Mouse (Mus musculus) cerebellum, adult 9-11 months (tissue): ENCODE data around the gene Pcdh15.

ENCODE experiments used
- DNase-seq: peaks from one replicate; pipeline ENCODE4 v3.0.0; 2022

The Pcdh15 gene

DNA sequence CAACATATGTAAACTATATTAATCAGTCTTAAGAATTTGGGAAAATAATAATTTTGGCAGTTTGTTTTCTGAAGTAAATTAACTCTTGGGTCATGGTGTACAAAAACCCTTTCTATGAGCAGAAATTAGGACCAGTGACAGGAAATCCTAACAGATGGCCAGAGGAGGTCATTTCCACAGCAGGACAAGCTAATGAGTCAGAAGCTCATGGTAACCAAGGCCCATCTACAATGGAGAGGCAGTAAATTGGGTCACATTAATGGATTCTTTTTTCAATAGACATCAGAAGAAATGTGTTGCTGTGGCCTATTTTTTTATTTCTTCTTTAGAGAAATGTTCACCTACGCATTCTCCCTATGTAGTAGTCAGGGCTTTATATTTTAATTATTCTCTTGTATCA, 923.9 kb downstream of the Pcdh15 start:
- DNase-seq = peak; percentile 72

DNA sequence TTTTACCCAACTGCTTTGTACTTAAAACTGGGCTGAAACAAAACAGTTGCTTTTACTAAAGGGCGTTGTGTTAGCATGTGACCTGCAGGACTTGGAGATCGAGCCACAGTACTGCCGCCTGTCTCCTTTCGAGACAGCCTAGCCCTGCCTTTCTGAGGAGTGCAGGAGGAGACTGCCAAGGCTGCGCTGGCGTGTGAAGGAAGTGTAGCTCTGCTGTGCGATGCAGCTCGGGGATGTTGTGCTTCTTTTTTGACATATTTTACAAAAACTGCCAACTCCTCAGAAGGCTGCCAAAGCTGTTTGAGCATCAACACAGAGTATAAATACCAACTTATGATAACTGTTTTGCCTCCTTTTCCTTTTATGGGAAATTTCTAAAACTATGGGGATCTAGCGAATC, 953.9 kb downstream of the Pcdh15 start:
- DNase-seq = no peak

DNA sequence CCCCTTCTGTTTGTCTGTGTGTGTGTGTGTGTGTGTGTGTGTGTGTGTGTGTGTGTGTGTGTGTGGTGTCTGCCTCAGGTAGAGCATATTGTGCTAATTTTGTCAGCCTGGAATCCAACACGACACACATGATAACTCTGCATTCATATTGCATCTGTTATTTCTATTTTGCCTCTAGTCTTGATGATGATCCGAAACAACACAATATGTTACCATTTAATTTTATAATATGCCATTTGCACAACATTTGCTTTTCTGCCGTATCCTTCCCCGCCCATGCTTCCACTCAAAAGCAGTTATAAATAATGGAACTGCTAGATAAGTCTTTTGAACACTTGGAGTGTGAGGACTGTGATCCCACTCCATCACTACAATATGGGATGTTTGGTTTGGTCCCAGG, 987.5 kb downstream of the Pcdh15 start:
- DNase-seq = no peak

DNA sequence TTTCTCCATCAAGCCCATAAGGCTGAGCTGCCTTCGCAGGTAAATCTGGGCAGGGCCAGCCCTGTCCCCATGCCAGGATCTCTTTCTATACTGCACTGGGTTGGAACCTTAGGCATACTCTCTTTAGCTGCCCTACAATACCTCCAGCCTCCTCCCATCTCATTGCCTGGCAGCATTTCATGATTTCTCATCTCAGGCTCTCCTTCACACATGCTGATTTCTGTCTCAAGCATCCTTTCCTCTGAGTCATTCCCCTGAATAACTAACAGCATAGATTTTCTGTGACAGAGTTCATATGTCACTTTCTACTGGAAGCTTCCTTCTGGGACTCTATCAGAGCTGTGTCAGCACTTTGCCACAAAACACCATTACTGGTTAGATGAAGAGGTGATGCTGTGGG, 999.2 kb downstream of the Pcdh15 start:
- no peak for DNase-seq

DNA sequence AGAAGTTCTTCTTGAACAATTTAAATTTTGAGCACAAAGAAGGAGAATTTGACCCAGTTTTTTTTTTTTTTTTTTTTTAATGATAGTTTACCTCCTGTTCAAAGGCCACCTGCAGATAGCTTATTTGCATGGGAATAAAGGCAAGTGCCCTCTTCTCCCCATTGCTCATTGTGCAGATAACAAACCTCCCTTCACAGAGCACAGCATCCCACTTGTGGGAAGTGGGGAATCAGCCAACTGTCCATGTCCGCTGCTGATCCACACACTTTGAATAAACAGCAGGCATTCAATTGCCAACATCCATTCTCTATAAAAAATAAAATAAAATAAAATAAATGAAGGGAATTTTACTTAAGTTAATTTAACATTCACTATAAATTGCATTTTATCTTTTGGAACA, 1015.0 kb downstream of the Pcdh15 start:
- DNase-seq = peak; percentile 4

DNA sequence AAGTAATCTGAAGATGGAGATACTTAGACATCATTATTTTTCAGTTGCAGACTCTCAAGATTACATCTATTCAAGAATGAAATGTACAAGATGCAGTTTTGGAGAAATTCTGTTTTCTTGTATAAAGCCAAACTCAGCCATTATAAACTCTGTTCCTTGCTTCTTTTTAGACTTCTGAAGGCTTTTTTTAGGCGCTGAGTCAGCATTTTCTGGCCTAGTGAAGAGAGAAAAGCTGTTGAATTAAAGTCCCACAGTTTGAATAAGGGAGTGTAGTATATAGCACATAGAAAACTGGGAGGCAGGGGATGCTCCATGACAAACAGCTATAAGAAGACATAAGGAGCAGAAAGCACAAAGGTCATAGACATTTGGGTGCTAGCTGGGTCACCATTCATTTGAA, 1017.7 kb downstream of the Pcdh15 start:
- no peak for DNase-seq

DNA sequence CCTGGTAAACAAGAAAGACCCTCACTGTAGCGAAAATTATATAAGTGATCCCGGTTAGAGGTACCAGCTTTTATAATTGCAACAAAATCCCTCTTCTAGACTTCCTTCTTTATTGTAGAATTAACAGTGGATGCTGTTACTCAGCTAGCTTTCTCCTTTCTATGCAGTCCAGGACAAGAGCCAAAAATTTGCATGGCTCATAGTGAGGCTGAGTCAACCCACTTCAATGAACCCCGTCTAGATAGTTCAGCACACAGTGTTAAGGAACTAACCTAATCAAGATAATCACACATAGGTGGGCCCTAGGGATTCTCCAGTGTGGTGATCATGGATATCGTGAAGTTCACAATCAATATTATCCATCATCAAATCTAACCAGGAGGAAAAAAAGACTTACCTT, 1024.3 kb downstream of the Pcdh15 start:
- no peak for DNase-seq

DNA sequence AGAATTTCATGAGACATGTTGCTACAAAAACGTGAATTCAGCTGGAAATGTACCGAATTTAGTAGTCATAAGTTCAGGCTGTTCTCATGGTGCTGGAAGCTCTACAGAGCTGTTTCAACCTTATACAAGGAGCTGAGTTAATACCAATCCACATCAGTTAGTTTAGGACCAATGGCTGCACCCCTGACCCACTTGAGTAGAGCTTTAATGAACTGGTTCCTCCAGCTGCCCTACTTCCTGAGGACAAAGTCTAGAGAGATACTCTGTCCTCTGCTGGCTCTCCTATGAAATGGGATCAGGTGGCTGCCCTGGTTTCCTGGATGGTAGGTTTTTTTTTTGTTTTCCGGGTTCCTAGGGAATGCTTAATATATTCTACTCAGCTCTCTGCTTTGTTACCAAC, 1030.0 kb downstream of the Pcdh15 start:
- DNase-seq = no peak

DNA sequence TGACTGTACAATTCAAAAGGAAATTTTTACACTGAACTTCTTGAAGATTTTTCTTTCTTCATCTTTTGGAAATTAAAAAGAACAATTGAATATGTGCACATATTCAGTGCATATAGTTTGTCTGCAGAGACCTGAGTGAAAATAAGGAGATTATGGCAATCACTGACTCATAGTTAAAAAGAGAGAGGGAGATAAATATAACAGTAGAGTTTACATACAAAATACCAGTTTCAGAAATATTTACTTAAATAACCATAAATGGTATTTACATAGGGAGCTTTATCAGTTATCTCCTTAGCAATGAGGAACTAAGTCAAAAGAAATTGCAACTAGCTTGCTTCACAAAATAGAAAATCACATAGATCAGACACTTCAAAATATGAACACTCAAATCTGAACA, 1030.5 kb downstream of the Pcdh15 start:
- DNase-seq = no peak

DNA sequence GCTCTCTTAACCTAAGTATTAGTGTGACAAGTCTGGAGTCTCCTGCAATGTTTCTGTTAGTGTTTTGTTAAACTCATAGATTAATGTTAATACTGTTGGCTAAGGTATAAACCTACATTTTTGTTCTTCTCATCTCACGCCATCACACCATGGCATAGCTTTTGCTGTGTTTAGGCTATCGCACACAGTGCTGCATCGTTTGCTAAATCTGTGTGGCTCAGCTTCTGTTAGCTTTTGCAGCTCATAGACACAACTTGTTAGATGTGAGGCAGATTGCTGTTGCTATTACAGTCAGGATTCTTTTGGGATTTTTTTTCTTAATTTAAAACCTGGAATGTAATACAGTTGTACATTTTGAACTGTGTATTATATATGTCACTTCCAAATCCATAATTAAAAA, 1031.7 kb downstream of the Pcdh15 start:
- DNase-seq = no peak

DNA sequence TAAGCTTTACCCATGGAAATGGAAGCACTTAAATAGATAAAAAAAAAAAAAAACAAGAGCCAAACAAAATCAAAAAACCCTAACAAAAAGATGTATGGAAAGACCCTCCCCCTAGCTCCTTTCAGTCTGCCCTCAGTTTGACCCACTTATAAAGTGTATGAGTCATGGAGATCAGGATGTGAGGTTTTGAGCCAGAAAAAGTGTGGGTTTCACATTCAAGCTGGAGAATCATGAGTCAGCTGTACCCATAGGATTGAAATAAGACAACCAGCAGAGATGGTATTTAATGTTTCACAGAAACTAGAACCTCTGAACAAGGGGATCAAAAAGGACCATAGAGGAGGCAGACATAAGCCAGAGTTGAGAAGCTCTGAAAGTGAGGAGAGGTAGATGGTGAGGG, 1048.8 kb downstream of the Pcdh15 start:
- DNase-seq = no peak

DNA sequence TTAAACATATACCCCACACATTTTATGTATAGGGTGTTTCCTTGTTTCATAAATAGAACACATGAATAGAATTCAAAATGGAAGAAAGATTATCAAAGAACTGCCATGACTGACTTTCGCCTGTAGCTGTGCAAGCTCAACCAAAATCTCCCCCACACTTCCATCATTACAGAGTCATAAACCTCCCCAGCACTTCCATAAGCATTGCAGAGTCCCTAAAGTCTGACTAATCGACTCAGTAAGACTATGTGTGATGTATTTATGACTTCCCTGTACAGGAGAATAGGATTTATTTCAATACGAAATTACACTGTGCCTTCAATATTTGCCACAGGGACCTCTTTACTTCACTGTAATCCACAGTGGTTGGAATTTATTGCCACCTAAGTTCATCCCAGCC, 1082.8 kb downstream of the Pcdh15 start:
- no peak for DNase-seq

DNA sequence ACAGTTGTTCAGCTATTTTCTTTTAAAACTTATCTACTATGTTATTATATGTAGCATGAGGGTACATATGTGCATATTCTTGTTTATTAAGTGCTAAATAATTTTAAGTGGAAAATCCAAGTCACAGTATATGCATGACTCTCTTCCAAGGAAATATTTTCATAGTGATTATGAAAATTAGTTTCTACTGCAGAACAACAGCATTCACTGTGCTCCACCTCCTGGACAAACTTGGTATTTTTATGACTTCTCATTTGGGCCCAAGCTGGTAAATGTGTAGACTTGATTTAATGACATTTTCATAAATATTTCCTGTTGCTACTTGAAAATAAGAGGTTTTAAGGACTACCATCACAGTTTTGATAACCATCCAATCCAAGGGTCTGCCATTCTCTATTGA, 1104.5 kb downstream of the Pcdh15 start:
- peak; percentile 2 for DNase-seq

DNA sequence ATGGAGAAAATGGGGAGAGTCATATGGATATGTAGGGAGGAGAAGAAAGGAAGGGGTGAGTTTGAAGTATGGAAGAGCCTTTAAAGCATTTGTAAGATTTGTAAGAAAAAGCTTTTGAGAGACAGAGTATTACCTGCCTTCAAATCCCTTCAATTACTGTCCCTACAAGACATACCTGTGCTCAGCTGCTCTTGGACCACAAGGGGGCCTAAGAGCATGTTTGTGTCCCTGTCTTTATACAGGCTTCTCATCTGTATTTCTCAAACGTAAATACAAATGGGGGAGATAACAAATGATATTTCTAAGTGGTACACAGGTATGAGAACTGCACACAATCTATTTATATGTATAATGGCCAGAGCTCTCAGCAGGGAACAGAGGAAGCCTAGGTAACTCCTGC, 1118.1 kb downstream of the Pcdh15 start:
- DNase-seq = no peak

DNA sequence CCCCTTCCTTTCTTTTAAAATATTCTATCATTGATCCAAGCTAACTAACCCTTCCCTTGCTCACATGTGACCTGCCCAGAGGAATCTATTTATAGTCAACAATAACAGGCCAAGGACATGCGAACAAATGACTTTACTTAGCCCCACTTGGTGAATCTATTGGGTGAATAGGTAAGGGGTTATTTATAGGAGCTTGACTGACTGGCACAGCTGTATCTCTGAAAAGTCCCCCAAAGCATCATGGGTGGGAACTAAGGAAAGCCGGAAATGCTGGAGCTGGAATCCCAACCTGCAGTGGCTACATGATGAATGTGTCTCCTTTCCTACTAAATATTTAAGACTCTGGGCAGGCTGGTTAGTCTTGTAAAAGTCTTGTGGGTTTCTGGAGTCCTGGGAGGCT, 1121.3 kb downstream of the Pcdh15 start:
- DNase-seq = no peak

DNA sequence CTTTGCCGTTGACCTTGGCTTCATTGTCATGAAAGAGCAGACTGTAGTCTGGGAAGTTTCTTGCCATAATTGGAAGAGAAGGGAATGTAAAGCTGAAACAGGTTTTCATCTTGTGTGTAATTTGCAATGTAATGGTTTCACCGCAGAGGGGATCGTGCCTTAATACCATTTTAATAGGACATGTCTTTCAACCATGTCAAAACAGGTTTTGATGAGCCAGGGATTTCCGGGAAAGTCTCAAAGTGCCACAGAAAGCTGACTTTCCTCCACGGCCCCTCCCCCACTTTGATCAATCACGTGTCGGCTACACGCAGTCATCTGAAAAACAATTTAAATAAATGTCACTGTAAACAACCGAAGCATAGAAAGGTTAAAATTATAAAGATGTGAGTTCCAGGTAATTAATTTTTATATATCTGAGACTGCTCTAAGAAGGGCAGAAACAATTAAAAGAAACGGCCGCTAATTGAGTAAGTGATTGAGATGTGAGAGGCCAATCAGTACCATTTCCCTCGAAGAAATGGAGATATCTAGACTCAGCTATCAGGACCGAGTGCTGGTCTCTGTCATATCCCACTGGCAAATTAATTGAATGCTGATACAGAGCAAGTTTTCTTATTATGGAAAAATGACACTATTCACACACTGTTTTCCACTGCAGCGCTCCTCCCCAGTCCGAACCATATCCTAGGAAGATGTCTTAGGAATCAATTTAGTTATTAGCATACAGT, 1158.7 kb downstream of the Pcdh15 start:
- no peak for DNase-seq

DNA sequence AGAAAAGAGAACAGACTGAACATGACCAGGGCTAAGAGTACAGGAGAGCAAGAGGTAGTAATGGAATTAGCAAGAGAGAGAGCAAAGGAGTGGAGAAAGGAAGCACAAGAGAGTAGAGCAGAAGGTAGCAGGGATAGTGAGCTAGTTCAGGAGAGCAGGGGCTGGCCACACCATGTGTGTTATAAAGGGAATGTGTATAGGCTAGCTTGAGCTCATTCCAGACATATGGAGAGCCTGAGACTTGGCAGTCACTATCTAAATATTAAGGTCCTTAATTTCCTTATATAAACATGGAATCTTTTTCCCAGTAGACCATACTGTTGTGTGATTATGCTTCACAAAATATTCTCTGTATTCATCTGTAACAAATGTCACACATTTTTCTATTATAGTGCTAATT, 1159.5 kb downstream of the Pcdh15 start:
- no peak for DNase-seq

DNA sequence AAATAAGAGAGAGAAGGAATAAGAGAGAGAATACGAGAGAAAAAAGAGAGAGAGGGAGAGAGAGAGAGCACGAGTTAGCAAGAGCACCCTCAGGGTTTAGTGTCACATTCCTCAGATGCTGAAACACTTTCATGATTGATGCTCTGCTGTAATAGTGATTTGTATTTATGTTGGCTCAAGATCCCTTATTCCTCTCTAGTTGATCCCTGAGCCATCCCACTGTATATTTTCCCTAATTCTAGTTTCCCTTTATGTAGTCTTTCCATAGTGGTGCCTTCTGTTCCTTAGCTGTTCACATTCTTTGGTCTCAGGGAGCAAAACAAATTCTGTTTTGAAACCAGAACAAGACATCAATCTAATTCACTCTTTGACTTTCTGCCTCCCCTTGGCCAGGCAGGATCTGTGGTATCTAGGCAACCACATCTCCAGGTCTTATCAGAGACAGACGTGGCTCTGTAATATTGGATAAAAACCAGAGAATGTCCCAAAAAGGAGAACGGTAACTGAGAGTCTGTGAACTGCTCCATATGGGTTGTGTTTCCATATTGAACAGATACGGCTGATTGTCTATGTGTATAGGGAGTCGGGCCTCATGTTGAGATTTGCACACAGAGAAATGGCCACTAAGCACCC, 1170.6 kb downstream of the Pcdh15 start:
- DNase-seq = no peak

DNA sequence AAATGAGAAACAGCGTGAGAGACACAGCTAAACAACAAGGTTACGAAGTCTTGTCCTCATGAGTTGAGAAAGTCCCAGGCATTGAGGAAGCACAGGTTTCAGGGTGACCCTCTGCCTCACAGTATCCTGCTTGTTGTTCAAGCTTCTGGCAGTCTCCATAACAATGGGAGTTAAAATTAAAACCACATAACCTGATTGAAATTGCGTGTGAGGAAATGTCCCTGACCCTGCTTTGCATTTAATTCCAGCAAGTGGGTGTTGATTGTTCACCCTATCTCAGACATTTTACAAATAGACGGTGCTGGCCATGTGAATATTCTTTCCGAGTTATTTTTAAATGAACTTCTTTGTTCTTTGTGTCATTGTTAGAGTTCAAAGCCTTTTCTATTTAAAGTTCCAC, 1171.8 kb downstream of the Pcdh15 start:
- DNase-seq = no peak

DNA sequence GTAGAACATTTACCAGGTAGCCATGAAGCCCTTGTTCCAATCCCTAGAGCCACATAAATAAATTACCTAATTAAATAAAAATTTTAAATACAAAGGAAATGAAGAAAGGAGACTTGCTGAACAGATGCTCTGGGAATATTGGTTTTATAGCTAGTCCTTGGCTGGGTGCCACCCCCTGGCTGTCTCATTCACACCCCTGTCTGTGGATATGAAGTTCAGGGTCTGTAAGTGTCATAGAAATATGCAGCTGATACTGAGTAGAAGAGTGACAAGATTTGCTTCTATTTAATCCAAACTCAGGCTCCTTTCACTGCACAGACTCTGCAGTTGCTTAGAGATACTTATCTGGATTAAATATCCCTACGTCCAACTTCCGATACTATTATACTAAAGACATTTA, 1205.0 kb downstream of the Pcdh15 start:
- no peak for DNase-seq

DNA sequence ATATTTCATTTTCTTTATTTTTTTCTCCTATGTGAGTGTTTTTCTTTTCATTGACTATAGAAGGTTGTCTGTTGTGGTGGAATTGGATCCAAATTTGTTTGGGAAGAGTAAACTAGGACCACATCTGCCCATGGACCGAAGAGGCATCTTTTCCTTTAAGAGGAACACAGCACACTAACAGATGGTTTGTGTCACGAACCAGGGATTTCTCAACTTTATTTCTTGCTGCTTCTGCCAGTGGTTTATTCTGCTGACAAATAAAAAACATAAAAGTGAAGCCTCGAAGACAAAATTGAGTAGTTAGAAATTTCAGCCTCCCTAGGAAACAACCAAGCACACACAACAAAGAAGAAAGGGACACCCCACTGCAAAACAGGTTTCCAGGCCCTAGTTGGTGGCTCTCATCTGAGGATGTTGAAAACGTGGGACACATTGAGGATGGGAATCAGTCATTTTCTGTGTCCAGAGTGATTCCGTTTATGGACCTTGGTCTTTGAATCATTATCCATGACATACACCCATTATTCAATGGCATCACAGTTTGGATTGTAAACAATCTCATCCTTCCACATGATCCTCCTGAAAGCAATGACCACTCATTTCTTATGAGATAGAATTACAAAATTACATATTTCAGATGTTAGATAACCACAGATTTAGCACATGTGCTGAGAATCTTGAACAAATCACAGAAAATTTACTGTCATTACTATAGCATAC, 1206.5 kb downstream of the Pcdh15 start:
- no peak for DNase-seq

DNA sequence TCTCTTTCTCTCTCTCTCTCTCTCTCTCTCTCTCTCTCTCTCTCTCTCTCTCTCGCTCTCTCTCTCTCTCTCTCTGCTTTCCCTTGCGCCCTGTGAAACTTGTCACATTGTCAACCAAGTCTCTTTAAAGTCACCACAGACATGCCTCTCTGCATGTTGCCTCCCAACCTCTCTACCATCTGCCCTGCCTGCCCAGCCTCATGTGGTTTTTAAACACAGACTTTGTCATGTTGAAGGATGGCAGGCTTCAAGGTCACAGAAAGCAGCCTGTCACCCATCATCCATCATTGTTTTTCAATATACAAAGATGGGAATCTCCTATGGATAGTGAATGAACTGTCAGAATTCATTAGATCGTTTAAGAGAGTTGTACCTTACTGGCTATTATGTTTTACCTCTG, 1207.9 kb downstream of the Pcdh15 start:
- no peak for DNase-seq

DNA sequence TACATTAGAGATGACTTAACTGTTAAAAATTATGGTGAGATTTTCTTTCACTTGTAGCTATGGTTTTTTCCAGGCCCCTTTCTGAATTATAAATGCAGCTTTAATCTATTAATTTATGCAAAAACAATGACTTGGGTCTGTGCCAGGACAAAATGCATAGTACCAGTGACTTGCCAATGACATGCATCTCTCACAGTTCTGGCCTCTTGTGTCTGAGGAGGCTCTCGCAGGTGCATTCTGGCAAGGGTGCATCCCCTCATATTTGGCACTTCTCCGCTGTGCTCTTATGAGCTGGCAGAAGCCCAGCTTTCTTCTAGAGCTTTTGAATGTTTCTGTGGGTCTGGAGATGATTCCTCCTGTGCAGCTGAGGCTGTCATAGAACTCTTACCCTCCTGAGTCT, 1216.9 kb downstream of the Pcdh15 start:
- no peak for DNase-seq

DNA sequence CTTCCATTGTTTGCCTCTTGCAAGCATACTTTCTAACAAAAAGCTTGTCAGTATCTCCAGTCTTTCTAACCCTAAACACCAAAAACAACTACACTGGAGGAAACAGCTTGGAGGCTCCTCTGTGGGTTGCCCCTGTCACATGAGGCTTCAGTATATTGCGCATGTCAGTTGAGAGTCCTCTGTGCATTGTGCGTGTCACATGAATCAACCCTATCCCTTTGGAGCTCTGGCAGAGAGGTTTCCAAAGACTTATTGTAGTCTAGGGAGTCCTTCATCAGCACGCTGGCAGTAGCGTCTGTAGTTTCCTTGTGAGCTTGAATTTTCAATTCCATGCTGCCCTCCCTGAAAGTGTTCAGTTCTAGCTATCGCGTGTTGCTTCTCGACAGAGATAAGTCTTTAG, 1236.3 kb downstream of the Pcdh15 start:
- DNase-seq = no peak
